Mouse (Mus musculus): ENCODE measurements around the gene Zfp729a.
A peak's percentile ranks its signal among the peaks of the same experiment; 100 is the strongest.

Gene Zfp729a

DNA sequence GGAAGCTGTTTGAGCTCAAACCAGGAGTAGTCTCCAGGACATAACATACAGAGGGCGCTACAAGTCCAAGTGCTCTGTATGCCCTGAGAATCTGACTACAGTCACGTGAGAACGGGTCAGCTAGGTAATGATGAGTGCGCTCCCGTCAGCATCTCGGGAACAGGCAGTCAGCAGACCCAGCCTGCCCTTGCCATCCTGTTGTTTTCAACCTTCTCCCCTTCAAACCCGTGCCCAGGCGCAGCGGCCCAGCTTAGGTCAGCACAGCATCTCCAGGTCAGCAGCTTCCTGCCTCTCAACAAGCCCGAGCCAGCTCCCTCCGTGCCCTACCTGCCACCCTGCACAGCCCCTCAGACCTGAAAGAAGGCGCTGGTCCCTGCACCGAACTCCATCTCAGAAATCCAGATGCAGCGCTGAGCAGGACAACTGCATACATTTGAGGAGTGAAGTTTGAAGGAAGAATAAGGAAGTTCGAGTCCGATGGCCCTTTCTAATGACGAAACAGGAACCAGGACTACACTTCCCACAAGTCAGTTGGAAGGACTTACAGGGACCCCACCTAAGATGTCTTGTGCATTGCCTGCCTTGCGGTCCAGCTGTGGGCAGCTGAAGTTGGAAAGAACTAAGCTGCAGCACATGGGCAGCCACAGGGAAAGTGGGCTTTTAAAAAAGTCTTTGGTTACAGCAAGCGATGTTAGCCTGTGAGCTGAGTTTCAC, at the start of gene Zfp729a, which contains the start of gene Gm49345:
Gene Zfp729a, minus strand, starts transcription at position 498 of the 714 bp plus-strand sequence.
Gene Gm49345, minus strand, starts transcription at position 476 of the 714 bp plus-strand sequence.
- DNase-seq (ENCODE audit: low read depth, low spot score): peak; percentile 84

DNA sequence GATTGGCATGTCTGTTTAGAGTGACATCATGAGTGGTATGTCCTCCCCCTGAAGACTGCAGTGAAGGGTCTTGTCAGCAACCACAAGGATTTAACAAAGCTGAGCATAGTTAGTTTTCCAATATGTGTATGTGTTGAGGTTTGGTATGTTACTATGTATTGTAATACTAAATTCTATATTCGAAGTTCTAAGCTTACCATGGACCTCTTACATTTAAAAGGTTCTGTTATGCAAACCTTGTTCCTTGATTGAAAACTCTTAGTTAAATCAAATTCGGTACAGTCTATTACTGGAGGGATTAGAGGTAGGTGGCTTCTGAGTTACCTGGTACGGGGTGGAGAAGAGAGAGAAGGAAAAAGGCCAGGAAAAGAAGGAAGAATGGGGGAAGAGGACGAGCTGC, 49.4 kb upstream of the Zfp729a start, which contains the start of gene Zfp738:
Gene Zfp738, minus strand, starts transcription at position 101 of the 400 bp plus-strand sequence.
- no peak for DNase-seq (ENCODE audit: low read depth, low spot score)

DNA sequence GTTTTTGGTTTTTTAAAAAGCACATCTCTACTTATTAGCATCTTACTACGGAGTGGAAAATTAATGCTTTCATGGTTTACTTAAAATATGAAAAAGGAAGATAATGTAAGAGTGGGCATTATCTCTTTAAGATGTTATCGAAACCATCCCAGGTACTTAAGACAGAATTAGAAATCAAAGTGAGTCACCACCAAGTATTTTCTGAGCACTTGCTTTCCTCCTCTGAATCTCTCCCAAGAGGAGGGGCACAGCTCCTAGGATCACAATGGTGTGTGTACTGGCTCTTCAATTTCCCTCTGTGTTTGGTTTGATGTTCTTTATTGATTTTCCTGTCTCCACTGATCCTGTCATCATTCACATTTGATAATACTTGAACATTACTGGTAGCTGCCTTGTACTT, 46.2 kb upstream of the Zfp729a start:
- DNase-seq (ENCODE audit: low read depth, low spot score): peak; percentile 30

DNA sequence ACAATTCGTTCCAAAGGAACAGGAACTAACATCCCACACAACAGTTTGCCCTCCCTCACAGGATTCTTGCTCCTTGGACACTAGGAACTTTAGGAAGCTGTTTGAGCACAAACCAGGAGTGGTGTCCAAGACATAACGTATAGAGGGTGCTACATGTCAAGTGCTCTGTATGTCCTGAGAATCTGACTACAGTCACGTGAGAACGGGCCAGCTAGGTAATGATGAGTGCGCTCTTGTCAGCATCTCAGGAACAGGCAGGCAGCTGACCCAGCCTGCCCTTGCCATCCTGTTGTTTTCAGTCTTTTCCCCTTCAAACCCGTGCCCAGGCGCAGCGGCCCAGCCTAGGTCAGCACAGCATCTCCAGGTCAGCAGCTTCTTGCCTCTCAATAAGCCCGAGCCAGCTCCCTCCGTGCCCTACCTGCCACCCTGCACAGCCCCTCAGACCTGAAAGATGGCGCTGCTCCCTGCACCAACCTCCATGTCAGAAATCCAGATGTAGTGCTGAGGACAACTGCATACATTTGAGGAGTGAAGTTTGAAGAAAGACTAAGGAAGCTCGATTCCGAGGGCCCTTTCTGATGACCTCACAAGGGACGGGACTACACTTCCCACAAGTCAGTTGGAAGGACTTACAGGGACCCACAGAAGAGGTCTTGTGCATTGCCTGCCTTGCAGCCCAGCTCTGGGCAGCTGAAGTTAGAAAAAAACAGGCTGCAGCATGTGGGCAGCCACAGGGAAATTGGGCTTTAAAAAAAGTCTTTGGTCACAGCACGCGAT, 45.6 kb upstream of the Zfp729a start:
- DNase-seq (ENCODE audit: low read depth, low spot score): peak; percentile 75

DNA sequence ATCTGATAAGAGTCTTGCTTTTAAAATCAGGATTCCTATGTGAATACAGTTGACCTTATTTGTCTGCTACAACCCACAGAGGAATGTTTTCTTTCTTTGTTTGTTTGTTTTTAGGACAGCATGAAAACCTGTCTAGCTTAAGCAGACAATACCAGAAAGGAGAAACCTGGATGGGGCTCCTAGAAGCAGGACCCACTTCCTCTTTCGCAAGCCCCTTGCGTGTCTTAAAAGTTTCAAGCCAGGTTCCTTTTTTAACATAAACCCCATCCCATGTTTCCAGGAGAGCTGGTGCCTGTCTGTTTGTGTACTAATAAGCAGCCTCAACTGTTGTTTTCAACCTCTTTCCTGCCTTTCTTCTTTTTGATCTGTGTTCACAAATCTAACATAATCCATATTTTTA, 37.3 kb upstream of the Zfp729a start:
- no peak for DNase-seq (ENCODE audit: low read depth, low spot score)

DNA sequence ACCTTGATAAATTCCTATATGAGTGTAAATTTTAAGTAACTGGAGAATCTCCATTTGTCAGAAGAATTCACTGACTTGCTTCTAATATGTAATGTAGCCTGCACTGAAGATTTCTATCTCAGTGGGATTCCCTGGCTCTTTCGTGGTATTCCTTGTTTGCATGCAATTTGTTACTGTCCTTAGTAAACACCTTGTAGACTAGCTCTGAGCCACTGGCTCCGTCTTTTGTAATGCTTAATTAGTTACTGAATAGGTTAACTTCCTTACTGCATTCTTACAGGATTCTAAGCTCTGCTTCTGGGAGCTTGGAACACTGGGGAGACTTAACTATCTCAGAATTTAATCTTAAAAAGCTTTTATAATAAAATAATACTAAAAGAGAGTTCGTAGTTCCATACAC, 14.9 kb upstream of the Zfp729a start:
- DNase-seq (ENCODE audit: low read depth, low spot score): no peak

DNA sequence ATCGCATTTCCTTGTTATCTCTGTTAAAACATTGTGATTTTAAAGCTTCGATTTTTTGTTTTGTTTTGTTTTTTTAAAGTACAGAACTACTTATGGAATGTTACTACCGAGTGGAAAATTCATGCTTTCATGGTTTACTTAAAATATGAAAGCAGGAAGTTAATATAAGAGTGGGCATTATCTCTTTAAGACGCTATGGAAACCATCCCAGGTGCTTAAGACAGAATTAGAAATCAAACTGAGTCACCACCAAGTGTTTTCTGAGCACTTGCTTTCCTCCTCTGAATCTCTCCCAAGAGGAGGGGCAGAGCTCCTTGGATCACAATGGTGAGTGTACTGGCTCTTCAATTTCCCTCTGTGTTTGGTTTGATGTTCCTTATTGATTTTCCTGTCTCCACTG, 27.5 kb downstream of the Zfp729a start:
- DNase-seq (ENCODE audit: low read depth, low spot score): no peak

DNA sequence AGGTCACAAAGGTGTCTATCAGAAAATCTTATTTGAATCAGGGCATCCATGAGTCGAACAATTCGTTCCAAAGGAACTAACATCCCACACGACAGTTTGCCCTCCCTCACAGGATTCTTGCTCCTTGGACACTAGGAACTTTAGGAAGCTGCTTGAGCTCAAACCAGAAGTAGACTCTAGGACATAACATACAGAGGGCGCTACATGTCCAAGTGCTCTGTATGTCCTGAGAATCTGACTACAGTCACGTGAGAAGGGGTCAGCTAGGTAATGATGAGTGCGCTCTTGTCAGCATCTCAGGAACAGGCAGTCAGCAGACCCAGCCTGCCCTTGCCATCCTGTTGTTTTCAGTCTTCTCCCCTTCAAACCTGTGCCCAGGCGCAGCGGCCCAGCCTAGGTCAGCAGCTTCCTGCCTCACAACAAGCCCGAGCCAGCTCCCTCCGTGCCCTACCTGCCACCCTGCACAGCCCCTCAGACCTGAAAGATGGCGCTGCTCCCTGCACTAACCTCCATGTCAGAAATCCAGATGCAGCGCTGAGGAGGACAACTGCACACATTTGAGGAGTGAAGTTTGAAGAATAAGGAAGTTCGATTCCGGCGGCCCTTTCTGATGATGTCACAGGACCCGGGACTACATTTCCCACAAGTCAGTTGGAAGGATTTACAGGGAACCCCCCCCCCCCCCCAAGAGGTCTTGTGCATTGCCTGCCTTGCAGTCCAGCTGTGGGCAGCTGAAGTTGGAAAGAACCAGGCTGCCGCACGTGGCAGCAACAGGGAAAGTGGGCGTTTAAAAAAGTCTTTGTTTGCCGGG, 28.3 kb downstream of the Zfp729a start, which contains the start of gene Zfp729b:
Gene Zfp729b, minus strand, starts transcription at position 642 of the 811 bp plus-strand sequence.
- DNase-seq (ENCODE audit: low read depth, low spot score): peak; percentile 89

DNA sequence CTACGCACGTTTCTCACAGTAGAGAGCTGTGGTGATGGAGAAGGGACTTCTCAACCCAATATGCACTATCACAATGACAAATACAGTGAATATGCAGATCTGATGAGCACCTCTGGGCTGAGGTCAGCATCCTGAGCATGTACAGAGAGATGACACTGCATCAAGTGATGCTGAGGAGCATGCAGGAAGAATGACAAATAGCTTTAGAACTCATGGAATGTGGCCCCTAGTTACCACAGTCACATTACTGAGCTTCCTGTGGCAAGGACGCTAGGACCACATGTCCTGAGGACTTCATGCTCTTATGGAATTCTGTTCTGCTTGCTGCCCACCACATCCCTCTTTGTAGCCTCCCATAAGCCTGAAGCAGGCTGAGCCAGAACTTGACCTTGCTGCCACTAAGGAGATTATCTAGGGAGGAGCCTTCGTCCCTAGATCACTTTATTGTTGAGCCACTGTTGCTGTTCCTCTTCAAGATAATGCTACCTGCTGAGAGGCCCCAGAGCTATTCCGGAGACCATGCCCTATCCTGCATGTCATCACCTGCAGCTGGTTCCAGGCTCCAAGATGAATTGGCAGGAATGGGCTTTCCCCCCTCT, 64.9 kb downstream of the Zfp729a start:
- DNase-seq (ENCODE audit: low read depth, low spot score): no peak

Measured in retina, adult 2 months (tissue).